Mouse (Mus musculus) thymus, postnatal 14 days (tissue): ENCODE measurements at regions not wholly inside any gene's neighbourhood (a gene's known extent, or its start where the extent isn't known, plus 50 kb on each side); places are given as distances from the start of the nearest gene placed in this dataset.
"Not testable (repeated sequence)": the region's sequence is repeated elsewhere in the genome, so short reads cannot be mapped to it uniquely, and the experiment has no call there.

Experiments used
- DNase-seq: peaks from one replicate; pipeline ENCODE4 v3.0.0; 2021

- DNase-seq = peak; percentile 18
Measured at GRCm38 (mm10) chrX:50675356-50675755, 165.5 kb upstream of the Stk26 start.

DNA sequence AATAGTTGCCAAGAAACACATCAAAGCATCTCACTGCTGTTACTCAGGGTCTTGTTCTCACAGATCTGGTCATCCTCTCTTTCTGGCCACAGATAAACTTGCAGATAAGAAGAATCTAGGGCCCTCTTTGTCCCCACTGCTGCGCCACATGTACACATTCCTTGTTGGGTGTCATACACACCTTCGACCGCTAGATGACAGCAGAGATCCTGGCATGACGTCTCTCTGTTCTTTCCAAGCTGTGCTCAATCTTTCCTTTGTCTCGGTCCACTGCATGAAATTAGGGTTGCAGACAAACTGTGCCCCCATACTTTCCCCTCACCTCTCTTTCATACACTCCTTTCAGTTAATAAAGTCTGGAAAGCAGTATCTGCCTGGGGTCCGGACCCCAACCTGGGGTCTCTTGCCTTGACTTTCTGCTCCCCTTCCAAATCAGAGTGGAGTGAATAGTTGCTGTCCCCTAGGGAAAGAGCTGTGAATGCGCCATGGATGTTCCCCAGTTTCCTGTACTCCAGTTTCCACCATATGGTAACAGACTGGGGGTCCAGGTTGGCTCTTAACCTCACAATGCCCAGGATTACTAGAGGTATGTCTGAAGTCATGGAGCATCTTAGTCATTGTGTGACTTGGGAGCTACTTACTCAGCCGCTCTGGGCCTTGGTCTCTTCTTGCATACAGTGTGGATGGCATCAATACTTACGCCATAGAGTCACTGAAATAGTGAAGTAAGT lies 182.8 kb upstream of the Stk26 start:
- DNase-seq = peak; percentile 40

DNA sequence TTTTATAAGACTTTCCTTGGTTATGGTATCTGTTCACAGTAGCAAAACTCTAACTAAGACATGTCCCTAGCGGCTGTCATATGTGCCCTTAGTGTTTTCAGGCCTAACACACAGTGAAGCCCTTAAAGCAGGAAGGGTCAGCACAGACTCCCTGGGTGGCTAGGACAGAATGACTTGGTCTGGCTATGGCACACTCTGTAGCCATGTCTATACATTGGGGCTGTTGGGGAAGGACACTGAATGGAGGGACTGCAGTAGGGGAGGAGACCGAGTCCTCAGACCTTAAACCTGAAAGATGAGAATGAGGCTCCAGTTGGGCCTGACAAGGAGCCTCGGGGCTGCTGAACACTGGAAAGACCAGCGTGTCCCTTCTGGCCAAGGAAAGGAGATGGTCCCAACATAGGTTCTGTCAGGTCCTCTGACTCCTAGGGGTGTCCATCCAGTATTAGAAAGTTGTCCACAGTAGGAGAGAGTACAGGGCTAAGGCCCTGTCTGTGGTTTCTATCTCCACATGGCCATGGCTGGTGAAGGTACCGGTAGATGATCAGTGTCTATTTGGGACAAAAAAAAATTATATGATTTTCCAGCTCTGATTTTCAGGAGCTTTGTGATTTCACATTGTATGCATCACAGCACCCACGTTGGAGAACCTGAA lies 183.5 kb upstream of the Stk26 start:
- no peak for DNase-seq

- not testable (repeated sequence) for DNase-seq
Measured at GRCm38 (mm10) chrX:50655380-50655779, 185.5 kb upstream of the Stk26 start.

GRCm38 (mm10) chrX:50641347-50641746 lies 199.5 kb upstream of the Stk26 start:
- no peak for DNase-seq

- DNase-seq = no peak
Measured at GRCm38 (mm10) chrX:50635634-50636033, 205.2 kb upstream of the Stk26 start.

DNA sequence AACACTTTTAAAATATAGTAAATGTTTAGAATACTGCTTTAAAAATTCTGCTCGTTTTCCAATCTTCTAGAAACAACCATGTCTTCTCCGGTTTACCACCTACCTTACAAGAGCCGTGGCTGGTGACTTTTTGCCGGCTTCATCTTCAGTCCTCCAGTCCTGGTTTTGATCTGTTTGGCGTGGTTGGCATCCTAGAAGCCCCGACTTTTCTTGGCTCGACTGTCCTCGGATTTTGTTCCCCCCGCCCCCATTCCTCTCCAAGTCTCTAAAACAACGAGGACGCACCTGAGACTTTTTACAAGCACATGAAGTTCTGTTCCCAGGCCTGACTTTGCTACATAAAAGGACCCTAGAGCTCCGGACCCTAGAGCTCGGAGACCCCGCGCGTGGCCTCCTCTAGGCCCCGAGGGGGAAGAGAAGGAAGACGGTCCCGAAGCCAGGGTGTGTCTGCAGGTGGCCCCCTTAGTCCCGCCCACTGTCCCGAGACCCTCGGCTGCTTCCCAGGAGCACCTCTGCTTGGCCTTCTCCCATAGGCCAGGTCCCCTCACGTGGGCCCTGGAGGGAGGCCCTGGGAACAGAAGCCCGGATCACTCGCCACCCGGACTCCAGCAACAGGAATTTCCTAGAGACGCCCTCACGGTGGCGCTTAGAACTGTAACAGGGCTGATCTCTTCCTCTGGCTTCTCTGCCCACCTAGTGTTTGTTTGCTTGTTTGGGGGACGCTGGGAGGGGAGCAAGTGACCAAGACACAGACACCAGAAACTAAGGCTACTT lies 205.8 kb upstream of the Stk26 start:
- peak; percentile 76 for DNase-seq

GRCm38 (mm10) chrX:50632536-50632935 lies 204.2 kb upstream of the Olfr1324 start:
- no peak for DNase-seq

DNA sequence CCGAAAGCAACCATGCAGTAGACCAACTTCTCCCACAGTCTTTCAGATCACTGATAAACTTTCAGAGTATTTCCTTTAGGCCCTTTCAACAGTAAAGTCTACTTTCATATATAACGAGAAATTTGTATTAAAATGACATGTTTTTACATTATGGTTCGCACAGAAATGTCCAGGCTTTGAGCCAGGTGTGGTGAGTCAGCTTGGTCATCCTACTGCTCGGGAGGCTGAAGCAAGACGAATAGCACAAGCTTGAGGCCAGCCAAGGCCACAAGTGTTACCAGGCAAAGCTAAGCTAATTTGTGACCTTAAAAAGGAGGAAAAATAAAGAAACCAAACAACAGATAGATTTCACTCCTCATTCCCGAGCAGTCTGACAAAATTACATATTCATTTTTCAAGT lies 197.0 kb upstream of the Olfr1324 start:
- DNase-seq = no peak

DNA sequence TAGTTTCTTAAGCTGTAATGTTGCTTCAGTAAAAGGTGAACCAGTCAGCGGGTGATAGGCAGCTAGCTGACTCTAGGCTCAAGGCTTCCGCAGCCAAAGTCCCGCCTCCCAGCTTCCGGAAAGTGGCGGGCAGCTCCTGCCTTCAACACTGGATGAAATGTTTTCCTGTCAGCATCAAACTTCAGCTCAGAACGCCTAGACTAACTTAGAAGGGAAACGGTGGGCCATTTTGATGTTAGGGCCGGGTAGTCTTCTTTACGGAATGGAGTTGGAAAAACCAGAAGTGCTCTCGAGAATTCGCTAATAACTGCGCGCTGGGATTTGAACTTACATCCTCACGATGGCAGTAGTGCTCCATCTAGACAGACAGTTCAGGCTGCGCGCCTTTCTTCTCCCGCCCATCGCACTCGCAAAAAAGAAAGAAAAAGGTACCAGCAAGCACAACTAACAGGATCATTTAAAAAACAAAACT lies 194.7 kb upstream of the Olfr1324 start:
- DNase-seq = no peak

DNA sequence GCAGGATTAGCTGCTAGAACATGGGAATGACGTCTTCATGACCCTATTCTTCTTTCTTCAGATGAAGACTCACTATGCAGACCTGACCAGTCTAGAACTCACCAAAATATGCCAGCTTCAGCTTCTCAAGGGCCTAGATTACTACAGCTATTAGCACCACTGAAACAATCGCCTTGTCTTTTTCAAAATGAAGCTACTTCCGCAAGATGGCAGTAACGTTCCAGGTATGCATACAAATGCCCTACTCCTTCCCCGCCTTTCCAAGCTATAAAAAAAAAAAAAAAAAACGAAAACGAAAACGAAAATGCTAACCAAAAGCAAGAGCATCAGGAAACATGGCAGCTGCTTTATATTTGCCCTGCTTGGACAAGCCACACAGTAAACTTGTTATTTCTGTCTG lies 192.6 kb upstream of the Olfr1324 start:
- DNase-seq = no peak

- no peak for DNase-seq
Measured at GRCm38 (mm10) chrX:50619919-50620318, 191.6 kb upstream of the Olfr1324 start.

GRCm38 (mm10) chrX:50618936-50619335 lies 190.6 kb upstream of the Olfr1324 start:
- DNase-seq = no peak

DNA sequence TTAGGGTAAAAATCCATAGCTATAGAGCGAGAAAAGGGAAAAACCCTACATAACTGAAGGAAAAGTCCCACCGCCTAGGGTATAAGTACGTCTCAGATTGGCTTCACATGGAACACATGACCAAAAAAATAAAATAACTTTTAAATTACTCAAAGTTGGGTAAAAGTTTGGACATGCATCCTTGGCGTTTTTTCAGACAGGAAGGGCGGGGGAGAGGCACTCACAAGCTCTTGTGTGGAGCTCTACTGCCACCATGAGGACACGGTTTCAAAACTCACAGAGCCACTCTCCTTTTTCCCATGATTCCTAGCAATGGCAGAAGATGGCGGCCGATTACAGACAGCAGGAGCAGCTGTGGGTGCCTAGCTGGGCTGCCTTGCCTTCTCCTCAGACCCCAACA lies 188.6 kb upstream of the Olfr1324 start:
- not testable (repeated sequence) for DNase-seq

DNA sequence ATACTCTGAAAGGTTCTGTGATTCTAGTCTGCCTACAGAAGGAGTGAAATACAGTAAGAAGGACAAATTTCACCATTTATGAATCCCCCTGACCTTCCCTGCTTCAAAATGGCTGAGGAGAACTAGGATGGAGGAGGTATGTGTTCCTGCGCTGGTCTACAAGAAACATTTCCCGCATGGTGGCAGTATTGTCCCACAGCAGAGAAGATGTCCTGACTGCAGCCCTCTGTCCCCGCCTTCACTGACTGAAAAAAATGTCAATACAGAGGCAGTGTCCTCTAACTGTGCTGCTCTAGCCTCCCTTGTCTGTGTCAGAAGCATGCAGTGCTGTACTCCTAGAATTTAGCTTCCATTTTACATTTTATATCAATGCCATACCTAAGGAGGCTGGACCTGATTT lies 186.6 kb upstream of the Olfr1324 start:
- not testable (repeated sequence) for DNase-seq

GRCm38 (mm10) chrX:50614367-50614766 lies 186.1 kb upstream of the Olfr1324 start:
- not testable (repeated sequence) for DNase-seq

- no peak for DNase-seq
Measured at GRCm38 (mm10) chrX:50611765-50612591, 183.7 kb upstream of the Olfr1324 start.

GRCm38 (mm10) chrX:50608141-50608540 lies 179.8 kb upstream of the Olfr1324 start:
- DNase-seq = not testable (repeated sequence)

DNA sequence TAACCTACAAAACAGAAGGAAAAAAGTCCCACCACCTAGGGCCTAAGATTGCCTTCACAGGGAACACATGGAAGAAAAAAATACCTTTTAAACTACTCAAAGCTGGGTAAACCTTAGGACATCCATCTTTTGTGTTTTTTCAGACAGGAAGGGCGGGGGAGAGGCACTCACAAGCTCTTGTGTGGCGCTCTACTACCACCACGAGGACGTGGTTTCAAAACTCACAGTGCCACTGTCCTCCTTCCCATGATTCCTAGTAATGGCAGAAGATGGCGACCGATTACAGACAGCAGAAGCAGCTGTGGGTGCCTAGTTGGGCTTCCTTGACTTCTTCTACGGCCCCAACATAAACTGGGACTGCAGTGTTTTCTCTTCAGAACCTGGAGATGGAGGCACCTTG lies 179.3 kb upstream of the Olfr1324 start:
- peak; percentile 45 for DNase-seq

DNA sequence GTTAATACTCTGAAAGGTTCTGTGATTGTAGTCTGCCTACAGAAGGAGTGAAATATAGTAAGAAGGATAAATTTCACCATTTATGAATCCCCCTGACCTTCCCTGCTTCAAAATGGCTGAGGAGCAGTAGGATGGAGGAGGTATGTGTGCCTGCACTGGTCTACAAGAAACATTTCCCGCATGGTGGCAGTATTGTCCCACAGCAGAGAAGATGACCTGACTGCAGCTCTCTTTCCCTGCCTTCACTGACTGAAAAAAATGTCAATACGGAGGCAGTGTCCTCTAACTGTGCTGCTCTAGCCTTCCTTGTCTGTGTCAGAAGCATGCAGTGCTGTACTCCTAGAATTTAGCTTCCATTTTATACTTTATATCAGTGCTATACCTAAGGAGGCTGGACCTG lies 177.2 kb upstream of the Olfr1324 start:
- DNase-seq = not testable (repeated sequence)

- DNase-seq = peak; percentile 11
Measured at GRCm38 (mm10) chrX:50604995-50605394, 176.7 kb upstream of the Olfr1324 start.

DNA sequence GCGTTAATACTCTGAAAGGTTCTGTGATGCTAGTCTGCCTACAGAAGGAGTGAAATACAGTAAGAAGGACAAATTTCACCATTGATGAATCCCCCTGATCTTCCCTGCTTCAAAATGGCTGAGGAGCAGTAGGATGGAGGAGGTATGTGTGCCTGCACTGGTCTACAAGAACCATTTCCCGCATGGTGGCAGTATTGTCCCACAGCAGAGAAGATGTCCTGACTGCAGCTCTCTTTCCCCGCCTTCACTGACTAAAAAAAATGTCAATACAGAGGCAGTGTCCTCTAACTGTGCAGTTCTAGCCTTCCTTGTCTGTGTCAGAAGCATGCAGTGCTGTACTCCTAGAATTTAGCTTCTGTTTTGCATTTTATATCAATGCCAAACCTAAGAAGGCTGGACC lies 174.6 kb upstream of the Olfr1324 start:
- not testable (repeated sequence) for DNase-seq

DNA sequence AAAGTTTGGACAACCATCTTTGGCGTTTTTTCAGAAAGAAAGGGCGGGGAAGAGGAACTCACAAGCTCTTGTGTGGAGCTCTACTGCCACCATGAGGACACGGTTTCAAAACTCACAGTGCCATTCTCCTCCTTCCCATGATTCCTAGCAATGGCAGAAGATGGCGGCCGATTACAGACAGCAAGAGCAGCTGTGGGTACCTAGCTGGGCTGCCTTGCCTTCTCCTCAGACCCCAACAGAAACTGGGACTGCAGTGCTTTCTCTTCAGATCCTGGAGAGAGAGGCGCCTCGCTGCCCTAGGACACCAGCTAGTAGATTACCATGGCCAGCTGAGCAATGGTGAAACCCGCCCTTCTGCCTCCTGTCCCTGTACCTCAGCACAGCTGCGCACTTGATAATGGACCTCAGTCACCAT lies 174.2 kb upstream of the Olfr1324 start:
- DNase-seq = not testable (repeated sequence)
